Mouse (Mus musculus) neural tube, embryonic 11.5 days (tissue): ENCODE results near the gene Ifit2. TPM values are rescaled to one million over a fixed set of nuclear protein-coding genes. Genes with fewer than 3 reads are reported as not detected.

Source experiments
- ATAC-seq: fragments of 200-750 bp; cut with Nextera tagmentation; 2 replicates; pipeline ENCODE4 v1.8.0; 2017; ENCODE audit warnings: moderate number of reproducible peaks, mild to moderate bottlenecking, moderate TSS enrichment, moderate library complexity; ENCODE audit not compliant: insufficient read depth, low FRiP score, low TSS enrichment
- DNase-seq: peaks from one replicate; pipeline ENCODE4 v3.0.0-alpha.2; 2015; ENCODE audit warnings: low spot score
- H3K27ac ChIP-seq: fragments of 300-500 bp; sonication (generic); 2 replicates; pipeline ENCODE4 v1.5.1; 2014; ENCODE audit warnings: low read depth, mild to moderate bottlenecking, low read length
- H3K27me3 ChIP-seq: fragments of 300-500 bp; sonication (generic); 2 replicates; pipeline ENCODE4 v1.6.1; 2014; ENCODE audit warnings: mild to moderate bottlenecking, low read length, mixed read lengths; ENCODE audit not compliant: control insufficient read depth, insufficient read depth
- H3K36me3 ChIP-seq: fragments of 300-500 bp; sonication (generic); 2 replicates; pipeline ENCODE4 v1.6.1; 2014; ENCODE audit warnings: mild to moderate bottlenecking, low read length, moderate library complexity, mixed read lengths; ENCODE audit not compliant: control insufficient read depth, insufficient read depth
- H3K4me1 ChIP-seq: fragments of 300-500 bp; sonication (generic); 2 replicates; pipeline ENCODE4 v1.6.1; 2014; ENCODE audit warnings: low read length, mixed read lengths; ENCODE audit not compliant: control insufficient read depth, insufficient read depth
- H3K4me2 ChIP-seq: fragments of 300-500 bp; sonication (generic); 2 replicates; pipeline ENCODE4 v1.6.1; 2014; ENCODE audit warnings: low read depth, mild to moderate bottlenecking, moderate library complexity
- H3K4me3 ChIP-seq: fragments of 300-500 bp; sonication (generic); 2 replicates; pipeline ENCODE4 v1.5.1; 2014; ENCODE audit warnings: low read depth, low read length
- H3K9ac ChIP-seq: fragments of 300-500 bp; sonication (generic); 2 replicates; pipeline ENCODE4 v1.6.1; 2014; ENCODE audit warnings: mild to moderate bottlenecking, low read length
- H3K9me3 ChIP-seq: fragments of 300-500 bp; sonication (generic); 2 replicates; pipeline ENCODE4 v1.6.1; 2016; ENCODE audit warnings: low read length; ENCODE audit not compliant: control insufficient read depth
- WGBS: fragments of 180-500 bp; shearing (Covaris S2); extraction: QIAGEN DNeasy Blood & Tissue Kit; methylation state at CpG from one replicate; pipeline ENCODE4 v1.1.7; 2014; 5-methylcytosine and 5-hydroxymethylcytosine counted together
- polyA plus RNA-seq: library from polyadenylated mRNA; unstranded; fragments of >200 nt; fragmentation: Nextera tagmentation; extraction: Ambion mirVana; gene quantifications from 2 replicates; pipeline ENCODE4 v1.2.1, GENCODE M21; 2014

Gene Ifit2
- 4.3 and 4.8 TPM in 2 replicates for polyA plus RNA-seq

DNA sequence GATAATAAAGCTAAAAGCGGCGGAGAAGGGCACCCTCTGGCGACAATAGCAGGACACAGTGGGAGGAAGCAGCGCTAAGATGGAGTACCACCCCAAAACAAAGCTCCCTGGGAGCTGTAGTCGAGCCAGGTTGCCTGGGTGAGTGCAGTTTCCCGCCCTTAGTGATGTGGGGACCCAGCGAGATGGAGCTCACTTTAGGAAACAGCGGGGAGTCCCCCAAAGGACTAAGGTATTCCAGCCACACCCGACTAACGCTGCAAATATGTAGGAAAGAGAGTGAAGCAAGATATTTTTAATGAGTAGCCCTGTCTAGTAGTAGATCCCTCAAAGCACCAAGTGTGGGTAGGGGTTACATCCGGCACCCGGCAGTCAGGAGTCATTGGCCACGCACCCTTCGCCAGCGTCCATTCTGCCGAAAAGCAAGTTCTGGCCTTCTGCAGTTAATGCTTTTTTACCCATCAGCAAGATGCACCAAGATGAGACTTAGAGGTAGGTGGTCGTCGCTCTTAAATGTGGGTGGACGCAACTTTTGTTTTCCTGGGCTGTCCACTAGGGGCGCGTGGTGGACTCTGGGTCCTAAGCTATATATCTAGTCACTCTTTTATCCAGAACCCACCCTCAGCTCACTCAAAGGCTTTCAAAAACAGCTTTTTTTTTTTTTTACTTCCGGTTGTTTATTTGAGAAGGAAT lies at the start of gene Ifit2:
TSS of gene Ifit2 (plus strand) at position 161 of the 690 bp plus-strand sequence.
- H3K4me3 ChIP-seq: peak within 1 kb of the TSS; percentile 41
- no peaks in the 10 kb centered on the region for H3K36me3 ChIP-seq
- ATAC-seq: peak; percentile 94

DNA sequence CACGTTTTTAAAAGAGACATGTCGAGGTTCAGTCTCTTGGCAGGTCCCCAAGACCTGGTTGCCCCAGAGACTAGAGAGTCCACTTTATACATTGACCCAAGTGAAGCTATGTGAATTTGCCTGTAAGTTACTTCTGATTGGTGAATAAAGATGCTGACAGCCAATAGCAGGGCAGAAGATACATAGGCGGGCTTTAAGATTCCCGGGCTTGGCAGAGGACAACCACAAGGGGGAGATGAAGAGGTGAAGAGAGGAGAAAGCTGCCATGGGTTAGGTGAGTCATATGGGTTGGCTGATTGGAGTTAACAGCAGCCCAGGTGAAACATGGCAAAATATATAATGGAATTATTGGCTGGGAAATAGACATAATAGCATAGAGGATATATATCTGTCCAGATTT lies 49.7 kb upstream of the Ifit2 start:
- ATAC-seq: peak; percentile 69; the same call in 1 of the 2 replicates

More for the DNA sequence above, at the start of gene Ifit2:
- Histone ChIP-seq H3K9me3 (no peaks in the 10 kb centered on the region), H3K9ac (peak within 1 kb of the TSS; percentile 41), H3K27me3 (no peaks in the 10 kb centered on the region), H3K27ac (no peak within 1 kb of the TSS), H3K4me2 (peak within 1 kb of the TSS; percentile 62), H3K4me1 (no peaks in the 10 kb centered on the region)
- WGBS: 2% methylated on average over 22 of the region's 22 CpGs
- peak; percentile 77 for DNase-seq

DNA sequence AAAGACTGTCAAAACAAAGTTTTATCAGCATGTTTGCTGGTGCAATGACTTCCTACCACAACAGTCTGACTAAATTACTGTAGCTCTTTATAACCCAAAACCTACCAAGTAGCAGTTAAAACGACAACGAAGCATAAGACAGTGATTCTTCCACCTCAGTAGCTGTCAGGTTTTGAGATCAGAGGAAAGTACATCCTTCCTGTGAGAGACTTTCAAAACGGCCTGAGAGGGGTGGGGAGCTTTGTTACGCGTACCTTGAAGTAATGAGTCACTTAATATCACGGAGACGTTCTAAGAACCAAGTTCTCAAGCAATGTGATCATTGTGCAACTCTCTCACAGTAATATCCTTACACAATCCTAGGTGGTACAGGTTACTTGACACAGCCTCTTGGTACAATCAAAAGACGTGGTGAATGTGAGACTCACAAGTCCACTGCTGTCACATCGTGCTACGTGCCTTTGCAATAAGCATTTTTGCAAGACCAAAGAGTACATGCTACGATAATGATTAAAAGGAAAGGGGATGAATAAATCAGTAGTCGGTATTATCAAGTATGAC lies 45.3 kb upstream of the Ifit2 start:
- no peaks in the 10 kb centered on the region for H3K36me3 ChIP-seq
- DNase-seq: no peak
- ATAC-seq: no peak
- no peaks in the 10 kb centered on the region for H3K4me1 ChIP-seq
- no peak overlapping the region for H3K27ac ChIP-seq
- WGBS: 90% methylated on average over 12 of the region's 12 CpGs
- no peak overlapping the region for H3K9ac ChIP-seq
- no peak overlapping the region for H3K4me2 ChIP-seq
- no peaks in the 10 kb centered on the region for H3K27me3 ChIP-seq
- H3K4me3 ChIP-seq: no peak overlapping the region
- no peaks in the 10 kb centered on the region for H3K9me3 ChIP-seq

More for the DNA sequence above, 49.7 kb upstream of the Ifit2 start:
- Histone ChIP-seq H3K9ac (no peak overlapping the region), H3K4me3 (no peak overlapping the region), H3K4me1 (no peaks in the 10 kb centered on the region), H3K27me3 (no peaks in the 10 kb centered on the region), H3K27ac (no peak overlapping the region), H3K9me3 (no peaks in the 10 kb centered on the region), H3K4me2 (no peak overlapping the region), H3K36me3 (no peaks in the 10 kb centered on the region)
- DNase-seq: peak; percentile 42
- WGBS: 49% methylated on average over 4 of the region's 4 CpGs

DNA sequence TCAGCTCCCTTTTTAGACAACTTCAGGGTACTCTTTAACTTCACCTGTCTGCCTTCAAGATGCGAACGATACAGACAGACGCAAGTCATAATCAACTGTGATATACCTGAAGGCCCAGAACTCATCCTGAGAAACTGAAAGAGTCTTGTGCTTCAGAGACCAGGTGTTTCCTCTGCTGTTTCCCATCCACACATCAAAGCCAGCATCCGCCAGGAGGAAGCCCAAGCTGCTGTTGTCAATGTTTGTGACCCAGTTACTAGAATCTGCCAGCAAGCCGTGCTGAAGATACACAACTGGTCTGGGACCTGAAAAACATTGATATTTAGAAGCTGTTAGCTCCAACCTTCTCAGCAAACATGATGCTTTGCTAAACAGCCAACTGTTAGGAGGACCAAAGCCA lies 39.8 kb upstream of the Ifit2 start:
- no peaks in the 10 kb centered on the region for H3K27me3 ChIP-seq

DNA sequence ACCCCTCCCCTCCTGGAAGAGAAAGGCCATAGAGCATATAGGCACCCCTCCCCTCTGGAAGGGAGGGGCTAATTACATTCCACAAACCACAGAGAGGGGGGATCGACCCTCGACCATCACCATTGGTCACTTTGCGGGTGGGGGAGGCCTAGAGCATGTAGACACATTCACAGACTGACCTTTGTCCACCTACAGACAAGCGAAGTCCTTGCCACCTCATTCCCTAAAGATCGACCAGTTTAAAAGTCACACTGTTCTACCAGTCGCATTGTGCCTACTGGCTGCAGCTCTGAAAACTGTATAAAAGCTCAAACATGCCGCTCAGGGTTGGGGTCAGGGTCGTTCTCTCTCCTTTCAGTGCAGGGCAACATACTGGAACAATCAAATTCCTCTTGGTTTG lies 39.0 kb upstream of the Ifit2 start:
- Histone ChIP-seq H3K27me3 (no peaks in the 10 kb centered on the region), H3K9ac (no peak overlapping the region), H3K4me2 (no peak overlapping the region), H3K9me3 (no peaks in the 10 kb centered on the region), H3K4me1 (no peaks in the 10 kb centered on the region), H3K4me3 (no peak overlapping the region), H3K36me3 (no peaks in the 10 kb centered on the region), H3K27ac (no peak overlapping the region)
- ATAC-seq (no peak), DNase-seq (no peak)
- 66% methylated on average over 8 of the region's 8 CpGs for WGBS

More for the DNA sequence above, 39.8 kb upstream of the Ifit2 start:
- H3K36me3 ChIP-seq: no peaks in the 10 kb centered on the region
- DNase-seq (no peak), ATAC-seq (no peak)
- no peaks in the 10 kb centered on the region for H3K4me1 ChIP-seq
- H3K9me3 ChIP-seq: no peaks in the 10 kb centered on the region
- H3K4me2 ChIP-seq: no peak overlapping the region
- H3K27ac ChIP-seq: no peak overlapping the region
- 91% methylated on average over 5 of the region's 5 CpGs for WGBS
- H3K9ac ChIP-seq: no peak overlapping the region
- H3K4me3 ChIP-seq: no peak overlapping the region

DNA sequence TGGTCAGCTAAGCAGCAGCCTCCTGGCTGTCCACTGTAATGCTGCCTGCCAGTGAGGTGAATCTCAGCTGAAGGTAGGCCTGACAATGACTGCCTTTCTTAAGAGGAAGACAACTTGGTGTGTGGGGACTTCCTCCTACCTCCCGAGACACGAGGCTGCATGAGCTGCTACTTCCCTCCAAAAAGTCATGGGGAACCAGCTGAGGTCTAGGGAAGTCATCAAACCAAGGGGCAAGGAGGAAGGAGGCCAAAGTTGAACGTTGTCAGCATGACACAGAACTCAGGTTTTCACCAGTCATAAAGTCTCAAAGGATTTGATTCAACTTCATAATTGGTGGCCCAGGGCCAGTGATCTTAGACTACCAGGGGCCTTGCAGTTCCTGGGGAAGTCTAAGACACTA lies 34.8 kb upstream of the Ifit2 start:
- Histone ChIP-seq H3K27me3 (no peaks in the 10 kb centered on the region), H3K4me3 (no peak overlapping the region), H3K27ac (no peak overlapping the region), H3K4me2 (no peak overlapping the region), H3K36me3 (no peaks in the 10 kb centered on the region), H3K4me1 (no peaks in the 10 kb centered on the region), H3K9me3 (no peaks in the 10 kb centered on the region), H3K9ac (no peak overlapping the region)
- ATAC-seq (no peak), DNase-seq (no peak)
- 81% methylated on average over 3 of the region's 3 CpGs for WGBS

DNA sequence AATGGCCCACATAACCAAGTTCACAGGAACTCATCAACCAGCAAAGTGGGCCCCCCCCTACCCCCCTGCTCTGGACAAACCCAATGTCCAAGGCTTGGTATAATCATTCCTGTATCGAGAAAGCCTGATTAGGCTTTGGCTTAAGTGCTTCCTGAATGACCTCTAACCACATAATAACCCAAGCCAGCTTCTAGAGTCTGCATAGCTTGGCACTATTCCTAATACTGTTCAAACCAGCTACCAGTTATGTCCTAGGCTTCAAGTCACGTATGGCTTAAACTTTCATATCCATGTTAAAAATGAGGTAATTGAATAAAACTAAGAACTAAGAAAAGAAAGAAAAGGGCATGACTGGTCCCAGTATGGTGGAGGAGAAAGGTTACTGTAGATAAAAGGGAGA lies 34.1 kb upstream of the Ifit2 start:
- H3K4me2 ChIP-seq: no peak overlapping the region
- H3K27ac ChIP-seq: no peak overlapping the region

DNA sequence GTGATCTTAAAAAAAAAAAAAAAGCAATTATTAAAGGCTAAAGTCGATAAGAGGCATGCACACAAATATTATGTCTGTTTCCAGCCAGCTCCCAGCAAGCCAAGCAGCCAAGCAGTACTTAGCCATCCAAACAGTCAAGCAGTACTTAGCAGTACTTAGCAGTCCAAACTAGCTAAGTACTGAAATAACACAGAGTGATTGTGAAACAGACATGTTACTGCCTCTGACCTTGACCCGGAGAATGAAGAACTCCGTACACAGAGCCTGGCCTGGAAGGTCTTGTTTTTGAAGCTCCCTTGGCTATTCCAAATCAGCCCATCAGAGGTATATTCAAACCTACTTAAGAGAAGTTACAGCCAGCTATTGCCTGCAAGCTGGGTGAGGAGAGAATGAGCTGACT lies 33.3 kb upstream of the Ifit2 start:
- ATAC-seq: no peak
- no peak overlapping the region for H3K27ac ChIP-seq
- H3K27me3 ChIP-seq: no peaks in the 10 kb centered on the region
- DNase-seq: no peak
- H3K4me1 ChIP-seq: no peaks in the 10 kb centered on the region
- H3K36me3 ChIP-seq: no peaks in the 10 kb centered on the region
- 91% methylated on average over 3 of the region's 3 CpGs for WGBS
- H3K9ac ChIP-seq: no peak overlapping the region
- H3K4me3 ChIP-seq: no peak overlapping the region
- no peak overlapping the region for H3K4me2 ChIP-seq
- H3K9me3 ChIP-seq: no peaks in the 10 kb centered on the region

More for the DNA sequence above, 34.1 kb upstream of the Ifit2 start:
- Histone ChIP-seq H3K27me3 (no peaks in the 10 kb centered on the region), H3K9me3 (no peaks in the 10 kb centered on the region), H3K36me3 (no peaks in the 10 kb centered on the region), H3K4me3 (no peak overlapping the region), H3K9ac (no peak overlapping the region), H3K4me1 (no peaks in the 10 kb centered on the region)
- no peak for ATAC-seq
- DNase-seq: no peak
- WGBS: 88% methylated on average over 2 of the region's 2 CpGs
